Mouse (Mus musculus) adrenal gland, postnatal 10 days (tissue): ENCODE measurements around the gene Adra2c. TPM values are rescaled to one million over a fixed set of nuclear protein-coding genes. Genes with fewer than 3 reads are reported as not detected.

Source experiments
- DNase-seq: peaks from one replicate; pipeline ENCODE4 v3.0.0; 2021; ENCODE audit warnings: mixed read lengths
- total RNA-seq, 2 experiments: library from RNA; stranded (reverse); gene quantifications; 2 replicates each; pipeline ENCODE4 v1.2.3; 2021

Adra2c gene
- total RNA-seq, 2 experiments from 2014 or later = 0.69 to 1.2 TPM

DNA sequence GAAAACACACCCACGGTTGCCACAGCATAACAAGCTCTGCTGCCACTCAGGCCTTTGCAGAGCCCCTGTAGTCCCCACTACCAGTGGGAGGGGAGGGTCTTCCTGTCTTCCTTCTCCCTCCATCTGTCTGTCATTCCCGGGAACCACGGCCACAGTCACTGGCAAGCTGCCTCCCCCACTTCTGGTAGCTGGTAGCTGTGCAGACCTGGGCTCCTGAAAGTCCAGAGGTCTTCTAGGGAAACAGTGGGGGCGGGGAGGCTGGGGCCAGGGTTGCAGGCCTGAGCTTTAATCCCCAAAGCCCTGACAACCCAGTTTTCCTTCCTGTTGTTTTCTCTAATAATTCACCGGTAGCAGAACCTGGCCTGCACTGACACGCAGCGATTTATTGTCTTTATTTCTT lies 31.7 kb downstream of the Adra2c start:
- DNase-seq = no peak

DNA sequence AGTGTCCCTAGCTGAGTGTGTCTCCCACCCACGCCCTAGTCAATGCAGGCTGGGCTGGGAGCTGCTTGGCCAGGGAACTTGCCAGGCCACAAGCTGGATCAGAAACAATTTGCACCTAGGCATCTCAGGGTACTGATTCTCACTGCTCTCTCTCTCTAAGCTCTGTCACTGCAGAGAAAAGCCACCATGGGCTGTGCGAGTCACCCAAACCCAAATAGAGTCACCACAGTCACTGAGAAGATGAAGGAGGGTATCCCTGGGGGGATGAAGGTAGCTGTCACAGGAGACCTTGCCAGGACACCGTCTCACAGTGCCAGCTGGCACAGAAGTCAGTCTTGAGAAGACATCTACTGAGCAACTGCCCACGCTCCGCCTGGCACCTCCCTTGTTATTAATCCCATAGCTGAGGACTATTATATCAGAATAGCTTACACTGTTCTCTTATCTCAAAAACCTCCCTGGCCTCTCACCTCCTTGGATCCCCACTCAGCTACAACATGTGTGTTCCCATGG lies 33.7 kb downstream of the Adra2c start:
- DNase-seq = no peak

DNA sequence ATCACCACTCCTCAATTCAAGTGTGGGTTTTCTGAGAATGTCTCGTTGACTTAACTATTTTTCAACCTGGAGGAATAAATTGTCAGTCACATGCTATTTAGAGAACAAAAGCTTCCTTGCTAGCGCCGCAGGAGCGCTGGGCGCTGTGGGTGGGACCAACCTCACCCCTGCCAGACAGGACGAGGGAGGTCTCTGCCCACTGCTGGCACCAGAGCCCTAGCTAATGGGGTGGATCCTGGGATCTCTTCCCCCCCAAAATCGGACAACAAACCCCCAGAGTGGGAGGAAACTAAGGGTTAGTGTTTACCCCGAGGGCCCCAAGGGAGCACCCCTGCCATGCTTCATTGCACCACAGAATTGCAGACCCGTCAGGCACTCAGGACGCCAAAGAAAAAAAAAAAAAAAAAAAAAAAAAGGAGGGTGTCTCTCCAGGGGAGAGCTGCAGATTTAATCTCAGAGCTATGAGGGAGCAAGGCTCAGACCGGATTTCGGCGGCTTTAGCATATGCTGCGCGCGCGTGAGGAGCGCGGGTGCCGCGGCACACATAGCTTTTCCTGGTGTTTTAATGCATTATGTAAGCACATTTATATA lies 35.2 kb downstream of the Adra2c start:
- no peak for DNase-seq

DNA sequence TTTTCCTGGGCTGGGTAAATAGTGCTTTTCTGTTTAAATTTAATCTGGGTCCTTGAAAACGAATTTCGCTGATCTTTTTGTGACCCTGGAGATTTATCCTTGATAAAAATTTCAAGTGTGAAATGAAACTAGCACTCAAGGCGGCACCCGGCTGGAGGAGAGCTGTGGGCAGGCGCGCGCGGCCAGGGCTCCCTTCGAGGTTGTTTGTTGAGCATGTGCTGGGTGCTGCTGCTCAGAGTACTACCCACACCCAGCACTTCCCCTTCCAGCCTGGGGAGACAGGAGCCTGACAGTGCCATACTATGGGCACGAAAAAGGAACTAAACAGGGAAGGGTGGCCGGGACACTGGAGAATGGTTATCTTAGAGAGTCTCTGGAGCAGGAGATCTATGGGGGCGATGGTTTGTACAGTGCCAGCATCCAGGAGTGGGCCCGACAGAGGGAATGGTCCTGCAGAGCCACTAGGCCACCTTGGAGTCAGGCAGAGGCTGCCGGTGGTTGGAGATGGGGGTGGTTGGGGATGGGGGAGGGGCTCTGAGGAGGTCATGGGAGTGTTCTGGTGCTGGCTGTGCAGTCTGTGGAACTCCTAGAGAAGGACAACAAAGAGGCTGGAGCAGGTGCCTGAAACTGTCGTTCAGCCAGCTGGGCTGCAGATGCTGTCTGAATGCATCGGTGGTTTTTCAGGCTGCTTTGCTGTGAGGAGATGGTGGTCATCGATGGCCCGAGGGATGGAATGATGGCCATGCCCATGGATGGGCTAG lies 35.9 kb downstream of the Adra2c start:
- no peak for DNase-seq

DNA sequence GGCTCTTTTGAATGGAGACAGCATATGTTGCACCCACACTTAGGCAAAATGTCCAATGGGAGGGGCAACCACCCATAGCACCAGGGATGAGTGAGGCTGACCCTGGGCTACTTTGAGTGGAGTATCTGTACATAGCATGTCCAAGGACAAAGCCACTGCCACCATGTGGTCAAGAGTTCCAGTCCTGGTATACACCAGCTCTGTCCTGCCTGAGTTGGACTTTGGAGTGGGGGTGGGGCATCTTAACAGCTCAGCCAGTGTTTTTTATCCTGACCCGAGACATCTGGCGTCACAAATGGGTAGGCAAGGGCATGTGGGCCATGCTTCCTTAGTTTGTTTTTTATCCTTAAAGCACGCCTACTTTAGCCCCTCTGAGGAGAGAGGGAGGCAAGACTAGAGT lies 36.5 kb downstream of the Adra2c start:
- DNase-seq = no peak

DNA sequence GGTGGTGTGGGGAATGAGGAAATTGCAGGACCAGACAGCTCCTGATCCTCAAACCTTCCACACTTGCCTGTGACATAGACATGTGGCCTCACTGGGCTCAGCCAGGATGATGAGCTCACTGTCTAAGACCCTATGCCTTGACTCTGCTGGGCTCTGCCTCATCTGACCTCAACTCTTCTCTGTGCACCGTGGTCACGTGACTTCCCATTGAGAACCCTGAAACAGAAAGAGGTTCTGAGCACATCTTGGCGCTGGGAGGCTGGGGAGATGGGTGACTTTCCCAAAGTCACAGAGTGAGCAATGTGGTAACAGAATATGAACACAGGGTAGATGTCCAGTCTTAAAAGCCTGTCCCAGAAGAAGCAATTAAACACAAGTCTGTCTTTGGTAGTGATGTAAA lies 37.1 kb downstream of the Adra2c start:
- DNase-seq = no peak

DNA sequence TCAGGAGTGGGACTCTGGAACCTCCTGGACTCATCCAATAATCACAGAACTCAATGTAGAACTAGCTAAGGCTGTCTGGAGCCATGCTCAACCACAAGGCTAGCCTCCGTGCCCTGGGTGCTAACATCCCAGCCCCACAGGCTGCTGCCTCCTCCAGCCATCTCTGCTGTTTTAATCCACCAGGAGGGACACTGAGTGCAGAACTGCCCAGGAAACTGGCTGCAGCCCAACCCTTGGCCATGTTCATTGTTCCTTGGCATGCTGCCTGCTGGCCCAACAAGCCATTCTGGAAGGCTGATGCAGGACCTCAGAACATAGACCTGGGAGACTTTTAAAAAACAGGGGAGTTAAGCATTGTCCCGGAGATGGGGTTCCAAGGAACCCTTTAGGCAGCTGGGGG lies 42.5 kb downstream of the Adra2c start:
- DNase-seq = peak; percentile 84

DNA sequence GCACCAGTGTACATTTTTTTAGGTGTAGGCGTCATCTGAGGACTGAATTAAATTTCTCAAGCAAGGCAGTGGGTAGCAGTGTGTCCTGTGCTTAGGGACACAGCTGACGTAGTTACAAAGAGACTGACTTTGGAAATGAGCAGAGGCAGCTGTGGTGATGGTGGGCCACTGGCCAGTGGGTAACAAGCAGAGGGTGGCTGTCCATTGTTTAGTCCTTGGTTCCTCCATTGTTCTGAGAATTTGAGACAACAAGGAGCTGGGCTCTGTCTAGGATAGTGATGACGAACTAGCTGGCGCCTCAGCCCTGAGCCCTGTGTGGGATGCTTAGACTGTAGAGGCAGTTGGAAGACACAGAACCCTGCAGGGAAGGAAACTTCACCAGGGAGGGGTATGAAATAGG lies 52.7 kb downstream of the Adra2c start:
- no peak for DNase-seq

Other genes starting within 250 kb of the Adra2c start
- gene Hgfac, start 236.8 kb upstream of the Adra2c start, total RNA-seq = 10 to 100 TPM; 41.3 to 90.3 TPM
- 10 to 100 TPM in 1 of 2 experiments, 1 to 10 TPM in 1; 9.3 to 12.1 TPM for gene Dok7, start 221.6 kb upstream of the Adra2c start, total RNA-seq
- 10 to 100 TPM; 71.6 to 86.0 TPM for gene Lrpap1, start 172.6 kb upstream of the Adra2c start, total RNA-seq
- gene Hmx1, start 110.8 kb downstream of the Adra2c start, total RNA-seq = 1 to 10 TPM; 1.0 to 4.0 TPM
- gene Cpz, start 247.4 kb downstream of the Adra2c start, total RNA-seq = 1 to 10 TPM; 7.8 to 8.3 TPM